Mouse (Mus musculus) left cerebral cortex, postnatal 4 days (tissue): Measurements from ENCODE around the gene Ccdc80. TPM values are rescaled to one million over a fixed set of nuclear protein-coding genes. Genes with fewer than 3 reads are reported as not detected.
A peak's percentile ranks its signal among the peaks of the same experiment; 100 is the strongest.

Experiments
- DNase-seq: peaks from one replicate; pipeline ENCODE4 v3.0.0-alpha.2; 2022
- intact Hi-C: fragments of 180-260 bp; cut with DNase I; formaldehyde crosslinking; loops from one replicate; pipeline ENCODE4 v1.15.1; 2025
- total RNA-seq, 2 experiments: library from RNA; stranded (reverse); gene quantifications; 2 replicates each; pipeline ENCODE4 v1.2.3; 2021

Ccdc80 gene
- total RNA-seq, 2 experiments from 2014 or later, result 12.8 to 14.5 TPM

DNA sequence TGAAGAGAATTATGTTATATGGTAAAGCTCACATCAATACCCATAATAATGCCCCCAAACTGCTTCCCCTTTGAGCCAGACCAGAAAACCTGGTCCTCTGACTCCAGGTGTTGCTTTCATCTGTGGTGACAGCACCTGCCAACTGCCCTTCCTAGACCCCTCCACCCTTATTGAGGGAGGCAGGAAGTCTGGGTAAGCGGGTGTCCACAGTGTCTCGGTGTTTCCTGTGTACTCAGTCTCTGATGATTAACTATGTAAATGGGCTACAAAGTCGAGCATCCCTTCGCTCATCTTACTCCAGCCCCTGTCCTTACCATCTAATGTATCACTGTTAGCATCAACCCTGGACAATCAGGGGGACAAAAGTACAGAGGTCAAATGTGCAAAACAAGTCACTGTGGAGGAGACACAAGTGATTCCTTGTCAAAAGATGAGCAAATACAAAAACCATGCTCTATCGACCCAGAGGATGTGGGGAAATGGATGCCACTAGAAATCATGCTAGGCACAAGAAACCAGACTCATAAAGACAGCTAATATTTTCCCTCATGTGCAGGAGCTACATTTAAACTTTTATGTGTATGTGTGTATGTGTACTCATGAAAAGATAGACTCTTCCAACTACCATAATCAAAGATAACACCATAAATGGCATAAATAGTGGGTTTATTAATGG is 15.1 kb downstream of the Ccdc80 start:
- no peak for DNase-seq
- intact Hi-C loops, result no loop called here

DNA sequence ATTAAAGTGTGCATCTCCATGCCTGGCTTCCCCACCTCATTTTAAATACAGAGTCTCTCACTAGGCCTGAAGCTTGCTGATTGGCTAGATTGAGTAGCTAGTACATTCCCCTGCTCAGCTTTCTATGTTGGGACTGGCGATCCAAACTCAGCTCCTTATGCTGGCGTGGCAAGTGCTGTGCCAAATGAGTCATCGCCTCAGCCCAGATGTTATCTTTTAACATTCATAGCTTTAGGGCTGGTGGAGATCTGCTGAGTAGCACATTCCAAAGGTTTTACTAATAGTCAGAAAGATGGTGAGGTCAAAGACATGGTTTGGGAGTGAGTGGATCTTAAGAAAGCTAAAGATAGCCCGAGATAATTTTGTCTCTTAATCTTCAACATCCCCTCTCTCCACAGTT is 17.3 kb downstream of the Ccdc80 start:
- intact Hi-C loops, result no loop called here
- no peak for DNase-seq

- intact Hi-C loops, result no loop called here
- DNase-seq, result no peak
These were observed 24.0 kb downstream of the Ccdc80 start for GRCm38 (mm10) chr16:45117200-45117599.

GRCm38 (mm10) chr16:45118760-45119159 is 25.6 kb downstream of the Ccdc80 start:
- DNase-seq, result no peak

GRCm38 (mm10) chr16:45120844-45121425 is 27.7 kb downstream of the Ccdc80 start:
- DNase-seq, result peak; percentile 77
- intact Hi-C loops, result loop anchor here (10.0 kb wide), 1 partner anchor 356 kb away; the partner anchor contains the start of gene Cd200r1

More at GRCm38 (mm10) chr16:45118760-45119159, 25.6 kb downstream of the Ccdc80 start:
- intact Hi-C loops, result no loop called here

- intact Hi-C loops, result loop anchor here (10.0 kb wide), 1 partner anchor 358 kb away; the partner anchor contains the start of gene Cd200r1
- no peak for DNase-seq
These were observed 29.4 kb downstream of the Ccdc80 start for GRCm38 (mm10) chr16:45122571-45122970.

- DNase-seq, result no peak
- intact Hi-C loops, result loop anchor here (10.0 kb wide), 1 partner anchor 360 kb away; the partner anchor contains the start of gene Cd200r1
These were observed 31.3 kb downstream of the Ccdc80 start for GRCm38 (mm10) chr16:45124230-45125203.

DNA sequence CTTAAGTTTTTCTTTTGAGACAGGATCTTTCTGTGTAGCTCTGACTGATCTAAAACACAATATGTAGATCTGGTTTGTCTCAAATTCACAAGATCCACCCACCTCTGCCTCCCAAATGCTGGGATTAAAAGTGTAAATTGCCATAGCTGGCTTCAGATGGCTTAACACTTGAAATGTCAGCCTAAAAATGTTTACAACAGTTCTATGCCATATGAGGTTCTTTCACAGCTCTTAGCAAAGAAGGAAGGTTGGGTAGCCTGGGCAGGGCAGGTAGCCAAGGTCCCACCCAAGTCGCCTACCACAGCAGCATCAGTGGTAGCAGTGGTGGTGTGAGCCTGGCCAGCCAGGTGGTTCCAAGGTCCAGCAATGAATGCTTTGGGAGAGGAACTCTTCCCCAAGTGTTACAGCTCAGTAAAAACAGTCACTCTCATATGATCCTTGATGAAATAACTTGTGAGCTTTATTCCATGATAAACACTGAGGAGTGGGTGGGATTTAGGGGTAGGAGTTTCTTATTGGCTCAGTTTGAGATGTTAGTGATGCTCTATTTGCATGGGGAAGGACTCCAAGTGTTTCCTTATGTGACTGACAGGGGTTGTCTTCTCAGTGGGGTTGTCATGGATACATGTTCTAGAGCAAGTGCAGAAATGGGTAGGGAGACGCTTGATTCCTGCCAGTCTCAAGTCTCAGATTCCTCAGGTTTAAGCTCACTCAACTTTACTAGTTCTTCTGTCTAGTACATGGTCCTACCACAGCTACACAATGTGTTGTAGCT is 34.9 kb downstream of the Ccdc80 start:
- no peak for DNase-seq
- intact Hi-C loops, result loop anchor here (10.0 kb wide), 1 partner anchor 363 kb away; the partner anchor contains the start of gene Cd200r1

GRCm38 (mm10) chr16:45141711-45142110 is 48.5 kb downstream of the Ccdc80 start:
- intact Hi-C loops, result no loop called here
- no peak for DNase-seq

- DNase-seq, result no peak
- intact Hi-C loops, result no loop called here
These were observed 49.4 kb downstream of the Ccdc80 start for GRCm38 (mm10) chr16:45142565-45142964.

- DNase-seq, result no peak
- intact Hi-C loops, result no loop called here
These were observed 51.9 kb downstream of the Ccdc80 start for GRCm38 (mm10) chr16:45145119-45145518.

DNA sequence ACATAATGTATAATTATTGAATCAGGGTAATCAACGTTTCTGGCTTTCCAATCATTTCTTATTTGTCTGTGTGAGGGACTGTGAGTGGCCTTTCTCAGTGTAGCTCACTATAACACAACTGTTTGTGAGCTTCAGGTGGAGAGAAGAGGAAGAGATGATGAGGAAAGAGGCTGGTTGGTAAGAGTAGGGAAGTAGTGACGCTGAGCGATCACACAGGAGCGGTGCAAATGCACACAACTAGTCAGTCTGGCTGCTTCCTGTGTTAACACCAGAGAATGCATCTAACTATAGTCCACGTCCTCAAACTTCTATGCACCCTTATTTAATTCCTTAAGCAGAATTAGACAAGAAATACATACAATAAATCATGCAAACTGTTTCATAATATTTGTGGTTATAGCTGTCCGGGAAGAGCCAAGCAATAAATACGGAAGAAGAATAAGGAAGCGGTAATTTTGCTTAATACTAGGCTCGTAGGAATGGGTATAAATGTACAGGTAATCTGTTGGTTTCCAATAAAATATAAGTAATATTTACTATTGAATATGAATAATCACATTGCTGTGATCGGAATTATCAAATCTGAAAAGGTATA is 55.4 kb downstream of the Ccdc80 start:
- intact Hi-C loops, result no loop called here
- no peak for DNase-seq

DNA sequence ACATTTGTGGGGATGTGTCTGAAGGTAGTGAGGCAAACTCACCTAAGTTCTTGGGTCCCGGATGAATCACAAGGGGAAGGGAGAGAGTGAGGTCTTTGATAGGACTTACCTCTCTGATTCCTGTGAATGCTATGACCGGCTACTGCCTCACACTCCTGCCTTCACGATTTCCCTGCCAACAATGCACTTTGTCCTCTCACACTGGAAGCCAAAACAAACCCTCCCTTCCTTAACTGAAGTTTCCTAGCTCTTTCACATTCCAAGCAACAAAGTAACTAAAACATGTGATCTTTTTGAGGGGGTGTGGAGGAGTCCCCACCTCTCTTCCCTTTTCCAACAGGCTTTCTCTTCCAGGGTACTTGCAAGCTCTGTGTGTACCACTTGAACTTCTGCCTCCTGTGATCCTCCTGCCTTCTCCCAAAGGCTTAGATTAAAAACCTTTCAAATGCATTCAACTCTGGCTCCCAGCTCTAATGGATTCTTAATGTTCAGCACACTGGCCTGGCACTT is 61.6 kb downstream of the Ccdc80 start:
- intact Hi-C loops, result no loop called here
- no peak for DNase-seq

GRCm38 (mm10) chr16:45158136-45158521 is 64.9 kb downstream of the Ccdc80 start:
- intact Hi-C loops, result no loop called here
- DNase-seq, result peak; percentile 79

DNA sequence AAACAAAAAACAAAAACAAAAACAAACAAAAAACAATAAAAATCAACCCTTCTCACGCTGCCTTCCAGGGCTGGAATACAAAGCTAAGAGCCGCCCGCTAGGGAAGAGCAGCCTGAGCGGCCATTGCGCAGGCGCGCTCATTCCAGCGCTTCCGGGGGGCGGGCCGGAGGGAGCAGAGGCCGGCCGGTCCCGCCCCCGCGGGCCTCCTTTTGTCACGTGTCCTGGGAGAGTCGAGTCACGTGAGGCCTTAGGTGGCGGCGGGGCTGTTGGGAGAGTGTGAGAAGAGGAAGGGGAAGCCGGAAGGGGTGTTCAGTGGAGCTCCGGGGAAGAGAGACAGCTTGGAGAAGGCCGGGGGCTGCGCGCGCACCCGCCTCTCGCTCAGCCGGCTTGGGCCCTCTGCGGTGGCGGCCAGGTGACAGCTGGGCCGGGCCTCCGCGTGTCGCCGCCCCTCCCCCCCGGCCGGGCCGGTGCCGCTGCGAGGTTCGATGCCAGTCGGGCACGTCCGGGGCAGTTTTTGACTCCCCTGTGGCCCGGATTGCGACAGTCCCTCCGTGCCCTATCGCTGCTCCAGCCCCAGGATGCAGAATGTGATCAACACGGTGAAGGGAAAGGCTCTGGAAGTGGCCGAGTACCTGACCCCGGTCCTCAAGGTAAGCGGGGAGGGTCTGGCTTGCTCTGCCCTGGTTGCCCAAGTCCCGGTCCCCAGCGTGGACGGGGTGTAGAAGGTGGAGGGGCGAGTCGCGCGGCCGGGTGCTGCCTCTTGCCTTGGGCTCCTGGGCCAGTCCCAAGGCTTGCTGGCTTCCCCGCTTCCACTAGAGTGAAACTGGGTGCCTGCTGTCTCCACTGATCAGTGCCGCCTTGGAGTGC is 65.6 kb downstream of the Ccdc80 start, which contains the start of the genes Slc35a5 and Atg3:
Gene Slc35a5, minus strand, starts transcription at position 185 of the 867 bp plus-strand sequence.
Gene Atg3, plus strand, starts transcription at position 264 of the 867 bp plus-strand sequence.
- intact Hi-C loops, result no loop called here
- DNase-seq, result peak; percentile 98

DNA sequence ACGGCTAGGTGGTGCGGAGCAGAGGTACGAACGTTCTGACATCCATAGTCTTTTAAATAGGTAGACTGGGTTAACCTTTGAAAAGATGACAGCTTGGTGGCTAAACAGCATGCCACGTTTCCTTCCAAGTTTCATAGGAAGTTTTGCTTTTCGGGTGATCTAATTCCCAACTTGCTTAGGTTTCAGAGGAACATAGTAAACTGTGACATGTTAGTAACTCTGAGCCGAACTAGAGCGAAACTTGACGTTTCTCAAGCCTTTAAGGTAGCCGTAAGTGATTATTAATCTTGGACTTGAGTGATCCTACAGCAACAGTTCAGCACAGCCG is 66.2 kb downstream of the Ccdc80 start:
- intact Hi-C loops, result no loop called here
- DNase-seq, result no peak
